Mouse (Mus musculus) brain, embryonic 14.5 days (tissue): Measurements from ENCODE around the gene 2010111I01Rik.

Source experiments
- CTCF ChIP-seq: fragments of 200-500 bp; IDR thresholded peaks from 2 replicates; pipeline ENCODE4 v1.5.1; 2012; ENCODE audit warnings: inconsistent platforms, mild to moderate bottlenecking, moderate library complexity, borderline replicate concordance; ENCODE audit not compliant: insufficient read depth, insufficient read length; ENCODE audit errors: extremely low read depth
- POLR2A ChIP-seq: fragments of 200-500 bp; IDR thresholded peaks from 2 replicates; pipeline ENCODE4 v1.6.1; 2012; ENCODE audit warnings: mild to moderate bottlenecking, inconsistent platforms, borderline replicate concordance; ENCODE audit not compliant: poor library complexity, insufficient read depth, insufficient read length, severe bottlenecking; ENCODE audit errors: extremely low read depth

GRCm38 (mm10) chr13:62968223-62968622 is 3.5 kb downstream of the 2010111I01Rik start:
- TF ChIP-seq CTCF (no peak), POLR2A (no peak)
